Mouse (Mus musculus): ENCODE measurements around the gene Mfsd13b.

- TF ChIP-seq CTCF (IDR thresholded peaks at IDR 0.05) (no peak), EP300 (IDR thresholded peaks at IDR 0.05) (peak; percentile 51)
These were observed 5.2 kb upstream of the Mfsd13b start for GRCm38 (mm10) chr7:120977063-120977462.
